Mouse (Mus musculus): Measurements from ENCODE around the gene Dnajc21.

- no peak for TF ChIP-seq CTCF (conservative IDR thresholded peaks at IDR 0.05 in 1 of 2, IDR thresholded peaks at IDR 0.05 in 1 of 2; ENCODE audit: low read depth in 2 of 2, low read length in 2 of 2)
- no peak for TF ChIP-seq MAFK (IDR thresholded peaks at IDR 0.05; ENCODE audit: insufficient replicate concordance, low read length)
- no peak for TF ChIP-seq POLR2A (IDR thresholded peaks at IDR 0.05; ENCODE audit: low read depth, low read length)
- TF ChIP-seq ELF1 (IDR thresholded peaks at IDR 0.05; ENCODE audit: low read depth, low read length) = no peak
- TF ChIP-seq ZKSCAN1 (IDR thresholded peaks at IDR 0.05; ENCODE audit: borderline replicate concordance, low read depth, low read length) = no peak
- TF ChIP-seq SMC3 (IDR thresholded peaks at IDR 0.05; ENCODE audit: low read depth, low read length) = no peak
- TF ChIP-seq TCF12 (IDR thresholded peaks at IDR 0.05; ENCODE audit: low read depth, low read length) = no peak
- TF ChIP-seq ZMIZ1 (IDR thresholded peaks at IDR 0.05; ENCODE audit: low read depth, low read length) = no peak
- TF ChIP-seq USF2 (conservative IDR thresholded peaks at IDR 0.05; ENCODE audit: low read depth, low read length) = no peak
- TF ChIP-seq IRF4 (IDR thresholded peaks at IDR 0.05; ENCODE audit: low read depth, low read length) = no peak
- no peak for TF ChIP-seq EP300 (IDR thresholded peaks at IDR 0.05; ENCODE audit: low read length)
- TF ChIP-seq USF1 (IDR thresholded peaks at IDR 0.05; ENCODE audit: low read depth, low read length) = no peak
- TF ChIP-seq MAZ (IDR thresholded peaks at IDR 0.05; ENCODE audit: low read depth, low read length) = no peak
Measured at GRCm38 (mm10) chr15:10469641-10470150, 620 bp downstream of the Dnajc21 start.
